Mouse (Mus musculus): ENCODE results near the gene Fam160a1. TPM values are rescaled to one million over a fixed set of nuclear protein-coding genes. Genes with fewer than 3 reads are reported as not detected.

Fam160a1 gene
- polyA plus RNA-seq, 1 experiment from 2014 or later: 0.38 TPM

GRCm38 (mm10) chr3:85854143-85854542 is 37.1 kb upstream of the Fam160a1 start:
- no peaks in the 10 kb centered on the region for H3K27me3 ChIP-seq (ENCODE audit: control insufficient read depth, insufficient read depth, low read depth, low read length)
- no peaks in the 10 kb centered on the region for H3K36me3 ChIP-seq (ENCODE audit: control insufficient read depth, insufficient read depth, low read length)
- no peak overlapping the region for H3K4me2 ChIP-seq (ENCODE audit: low read length)
- WGBS: 67% methylated on average over 6 of the region's 6 CpGs
- no peak overlapping the region for H3K27ac ChIP-seq (ENCODE audit: low read length)
- no peak for ATAC-seq
- no peak overlapping the region for H3K9ac ChIP-seq (ENCODE audit: low read depth, low read length)
- no peaks in the 10 kb centered on the region; the same call in 1 of the 2 replicates for H3K4me1 ChIP-seq (ENCODE audit: control insufficient read depth, insufficient read depth, low read length)
- no peaks in the 10 kb centered on the region for H3K9me3 ChIP-seq (replicated peaks; ENCODE audit: control insufficient read depth, low read length, poor library complexity, severe bottlenecking)
- no peak overlapping the region for H3K4me3 ChIP-seq (ENCODE audit: low read depth, low read length)

- ATAC-seq: no peak
- no peak overlapping the region for H3K4me3 ChIP-seq (ENCODE audit: low read depth, low read length)
- H3K9ac ChIP-seq (ENCODE audit: low read depth, low read length): no peak overlapping the region
- no peaks in the 10 kb centered on the region for H3K9me3 ChIP-seq (replicated peaks; ENCODE audit: control insufficient read depth, low read length, poor library complexity, severe bottlenecking)
- H3K27ac ChIP-seq (ENCODE audit: low read length): no peak overlapping the region
- no peaks in the 10 kb centered on the region for H3K27me3 ChIP-seq (ENCODE audit: control insufficient read depth, insufficient read depth, low read depth, low read length)
- H3K36me3 ChIP-seq (ENCODE audit: control insufficient read depth, insufficient read depth, low read length): no peaks in the 10 kb centered on the region
- 94% methylated on average over 4 of the region's 4 CpGs for WGBS
- H3K4me1 ChIP-seq (ENCODE audit: control insufficient read depth, insufficient read depth, low read length): no peaks in the 10 kb centered on the region; the same call in 1 of the 2 replicates
- H3K4me2 ChIP-seq (ENCODE audit: low read length): no peak overlapping the region
These were observed 36.6 kb upstream of the Fam160a1 start for GRCm38 (mm10) chr3:85853715-85854114.

- Histone ChIP-seq H3K27me3 (ENCODE audit: control insufficient read depth, insufficient read depth, low read depth, low read length) (no peaks in the 10 kb centered on the region), H3K4me3 (ENCODE audit: low read depth, low read length) (no peak overlapping the region), H3K9me3 (replicated peaks; ENCODE audit: control insufficient read depth, low read length, poor library complexity, severe bottlenecking) (no peaks in the 10 kb centered on the region), H3K9ac (ENCODE audit: low read depth, low read length) (no peak overlapping the region), H3K4me1 (ENCODE audit: control insufficient read depth, insufficient read depth, low read length) (no peaks in the 10 kb centered on the region), H3K27ac (ENCODE audit: low read length) (no peak overlapping the region), H3K36me3 (ENCODE audit: control insufficient read depth, insufficient read depth, low read length) (no peaks in the 10 kb centered on the region), H3K4me2 (ENCODE audit: low read length) (no peak overlapping the region)
- 86% methylated on average over 1 of the region's 1 CpGs for WGBS
- ATAC-seq: no peak
These were observed 33.0 kb upstream of the Fam160a1 start for GRCm38 (mm10) chr3:85850079-85850478.

GRCm38 (mm10) chr3:85846316-85846715 is 29.2 kb upstream of the Fam160a1 start:
- Histone ChIP-seq H3K9me3 (replicated peaks; ENCODE audit: control insufficient read depth, low read length, poor library complexity, severe bottlenecking) (no peaks in the 10 kb centered on the region), H3K27ac (ENCODE audit: low read length) (no peak overlapping the region), H3K4me2 (ENCODE audit: low read length) (no peak overlapping the region), H3K4me1 (ENCODE audit: control insufficient read depth, insufficient read depth, low read length) (0 out of 2 replicates have a peak, but pooled peaks cover 6% of the 10 kb centered on the region), H3K4me3 (ENCODE audit: low read depth, low read length) (no peak overlapping the region), H3K27me3 (ENCODE audit: control insufficient read depth, insufficient read depth, low read depth, low read length) (no peaks in the 10 kb centered on the region), H3K9ac (ENCODE audit: low read depth, low read length) (no peak overlapping the region), H3K36me3 (ENCODE audit: control insufficient read depth, insufficient read depth, low read length) (no peaks in the 10 kb centered on the region)
- ATAC-seq: no peak
- WGBS: 76% methylated on average over 1 of the region's 1 CpGs

GRCm38 (mm10) chr3:85845341-85845740 is 28.2 kb upstream of the Fam160a1 start:
- no peak for ATAC-seq
- no peak overlapping the region for H3K4me2 ChIP-seq (ENCODE audit: low read length)
- no peak overlapping the region for H3K9ac ChIP-seq (ENCODE audit: low read depth, low read length)
- WGBS: 85% methylated on average over 6 of the region's 6 CpGs
- no peaks in the 10 kb centered on the region for H3K36me3 ChIP-seq (ENCODE audit: control insufficient read depth, insufficient read depth, low read length)
- no peak overlapping the region for H3K27ac ChIP-seq (ENCODE audit: low read length)
- H3K4me3 ChIP-seq (ENCODE audit: low read depth, low read length): no peak overlapping the region
- 0 out of 2 replicates have a peak, but pooled peaks cover 6% of the 10 kb centered on the region for H3K4me1 ChIP-seq (ENCODE audit: control insufficient read depth, insufficient read depth, low read length)
- H3K9me3 ChIP-seq (replicated peaks; ENCODE audit: control insufficient read depth, low read length, poor library complexity, severe bottlenecking): no peaks in the 10 kb centered on the region
- no peaks in the 10 kb centered on the region for H3K27me3 ChIP-seq (ENCODE audit: control insufficient read depth, insufficient read depth, low read depth, low read length)

- Histone ChIP-seq H3K9ac (ENCODE audit: low read depth, low read length) (no peak overlapping the region), H3K9me3 (replicated peaks; ENCODE audit: control insufficient read depth, low read length, poor library complexity, severe bottlenecking) (no peaks in the 10 kb centered on the region), H3K36me3 (ENCODE audit: control insufficient read depth, insufficient read depth, low read length) (no peaks in the 10 kb centered on the region), H3K27me3 (ENCODE audit: control insufficient read depth, insufficient read depth, low read depth, low read length) (no peaks in the 10 kb centered on the region), H3K27ac (ENCODE audit: low read length) (no peak overlapping the region), H3K4me2 (ENCODE audit: low read length) (no peak overlapping the region), H3K4me1 (ENCODE audit: control insufficient read depth, insufficient read depth, low read length) (0 out of 2 replicates have a peak, but pooled peaks cover 6% of the 10 kb centered on the region), H3K4me3 (ENCODE audit: low read depth, low read length) (no peak overlapping the region)
- ATAC-seq: no peak
These were observed 25.8 kb upstream of the Fam160a1 start for GRCm38 (mm10) chr3:85842881-85843218.

- no peak overlapping the region for H3K9ac ChIP-seq (ENCODE audit: low read depth, low read length)
- H3K4me1 ChIP-seq (ENCODE audit: control insufficient read depth, insufficient read depth, low read length): 0 out of 2 replicates have a peak, but pooled peaks cover 6% of the 10 kb centered on the region
- no peak overlapping the region for H3K4me2 ChIP-seq (ENCODE audit: low read length)
- no peak for ATAC-seq
- no peaks in the 10 kb centered on the region for H3K9me3 ChIP-seq (replicated peaks; ENCODE audit: control insufficient read depth, low read length, poor library complexity, severe bottlenecking)
- H3K27me3 ChIP-seq (ENCODE audit: control insufficient read depth, insufficient read depth, low read depth, low read length): no peaks in the 10 kb centered on the region
- H3K36me3 ChIP-seq (ENCODE audit: control insufficient read depth, insufficient read depth, low read length): no peaks in the 10 kb centered on the region
- no peak overlapping the region for H3K4me3 ChIP-seq (ENCODE audit: low read depth, low read length)
- WGBS: 49% methylated on average over 9 of the region's 9 CpGs
- no peak overlapping the region for H3K27ac ChIP-seq (ENCODE audit: low read length)
These were observed 25.2 kb upstream of the Fam160a1 start for GRCm38 (mm10) chr3:85842177-85842880.

- H3K4me2 ChIP-seq (ENCODE audit: low read length): no peak overlapping the region
- H3K27me3 ChIP-seq (ENCODE audit: control insufficient read depth, insufficient read depth, low read depth, low read length): no peaks in the 10 kb centered on the region
- 27% methylated on average over 2 of the region's 2 CpGs for WGBS
- H3K9me3 ChIP-seq (replicated peaks; ENCODE audit: control insufficient read depth, low read length, poor library complexity, severe bottlenecking): no peaks in the 10 kb centered on the region
- H3K27ac ChIP-seq (ENCODE audit: low read length): no peak overlapping the region
- ATAC-seq: no peak
- H3K9ac ChIP-seq (ENCODE audit: low read depth, low read length): no peak overlapping the region
- H3K36me3 ChIP-seq (ENCODE audit: control insufficient read depth, insufficient read depth, low read length): no peaks in the 10 kb centered on the region
- 0 out of 2 replicates have a peak, but pooled peaks cover 6% of the 10 kb centered on the region for H3K4me1 ChIP-seq (ENCODE audit: control insufficient read depth, insufficient read depth, low read length)
- H3K4me3 ChIP-seq (ENCODE audit: low read depth, low read length): no peak overlapping the region
These were observed 24.5 kb upstream of the Fam160a1 start for GRCm38 (mm10) chr3:85841454-85842176.

- Histone ChIP-seq H3K27ac (ENCODE audit: low read length) (no peak overlapping the region), H3K4me3 (ENCODE audit: low read depth, low read length) (no peak overlapping the region), H3K9me3 (replicated peaks; ENCODE audit: control insufficient read depth, low read length, poor library complexity, severe bottlenecking) (no peaks in the 10 kb centered on the region), H3K9ac (ENCODE audit: low read depth, low read length) (no peak overlapping the region), H3K36me3 (ENCODE audit: control insufficient read depth, insufficient read depth, low read length) (no peaks in the 10 kb centered on the region), H3K4me1 (ENCODE audit: control insufficient read depth, insufficient read depth, low read length) (no peaks in the 10 kb centered on the region), H3K27me3 (ENCODE audit: control insufficient read depth, insufficient read depth, low read depth, low read length) (no peaks in the 10 kb centered on the region), H3K4me2 (ENCODE audit: low read length) (no peak overlapping the region)
- no peak for ATAC-seq
- WGBS: 81% methylated on average over 1 of the region's 1 CpGs
These were observed 16.5 kb upstream of the Fam160a1 start for GRCm38 (mm10) chr3:85833627-85834026.

All from midbrain, embryonic 16.5 days (tissue).